Mouse (Mus musculus): ENCODE data around the gene Fabp6. TPM values are rescaled to one million over a fixed set of nuclear protein-coding genes. Genes with fewer than 3 reads are reported as not detected.

The Fabp6 gene
- polyA plus RNA-seq, 1 experiment from 2014 or later, result not detected

DNA sequence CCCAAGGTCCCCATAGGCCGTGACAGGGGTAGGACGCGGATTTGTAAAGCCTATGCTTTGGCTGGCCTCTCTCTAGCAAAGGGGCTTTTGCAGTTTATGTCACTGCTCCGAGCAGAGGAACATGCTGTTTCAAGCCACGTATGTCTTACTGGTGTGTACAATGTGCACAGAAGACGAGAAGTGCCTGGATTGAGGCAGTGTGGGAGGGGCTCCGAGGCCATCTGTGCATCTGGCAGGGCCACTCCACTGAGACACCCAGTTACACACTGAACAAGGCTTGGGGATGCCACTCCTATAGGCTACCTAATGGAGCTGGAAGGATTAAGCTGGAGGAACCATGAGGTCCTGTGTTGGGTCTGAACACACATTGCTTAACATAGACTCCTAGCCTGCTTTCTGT is 17.1 kb upstream of the Fabp6 start:
- Histone ChIP-seq H3K4me3 (no peak overlapping the region), H3K4me1 (peaks cover 20% of the 10 kb centered on the region), H3K27me3 (ENCODE audit: low read depth, poor library complexity, severe bottlenecking) (no peaks in the 10 kb centered on the region), H3K27ac (replicated peaks) (peak overlapping the region; percentile 5; the same call in 1 of the 2 replicates), H3K9me3 (replicated peaks) (no peaks in the 10 kb centered on the region), H3K36me3 (no peaks in the 10 kb centered on the region)
- DNase-seq (ENCODE audit: low spot score), result no peak
- 71% methylated on average over 7 of the region's 7 CpGs for whole genome bisulfite sequencing

DNA sequence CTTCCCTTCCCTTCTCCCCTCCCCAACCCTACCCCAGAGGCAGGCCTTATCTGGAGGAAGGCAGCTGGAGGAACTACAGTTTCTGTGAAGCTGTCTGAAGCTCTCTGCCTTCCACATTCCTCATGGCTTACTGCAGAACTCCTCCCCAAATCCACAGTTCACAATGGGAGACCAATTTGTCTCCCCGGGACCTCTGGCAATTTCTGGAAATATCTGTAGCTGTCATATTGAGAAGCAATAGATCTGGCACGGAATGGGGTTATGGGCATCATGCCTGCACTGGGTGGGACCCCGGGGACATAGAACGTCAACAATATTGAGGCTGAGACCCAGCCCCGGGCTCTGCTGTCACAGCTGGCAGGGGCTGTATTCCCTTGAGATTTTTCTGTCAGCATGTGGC is 16.6 kb upstream of the Fabp6 start:
- Histone ChIP-seq H3K4me1 (peaks cover 25% of the 10 kb centered on the region), H3K4me3 (no peak overlapping the region), H3K27me3 (ENCODE audit: low read depth, poor library complexity, severe bottlenecking) (no peaks in the 10 kb centered on the region), H3K27ac (replicated peaks) (peak overlapping the region; percentile 5), H3K9me3 (replicated peaks) (no peaks in the 10 kb centered on the region), H3K36me3 (no peaks in the 10 kb centered on the region)
- no peak for DNase-seq (ENCODE audit: low spot score)
- WGBS, result 57% methylated on average over 5 of the region's 5 CpGs

DNA sequence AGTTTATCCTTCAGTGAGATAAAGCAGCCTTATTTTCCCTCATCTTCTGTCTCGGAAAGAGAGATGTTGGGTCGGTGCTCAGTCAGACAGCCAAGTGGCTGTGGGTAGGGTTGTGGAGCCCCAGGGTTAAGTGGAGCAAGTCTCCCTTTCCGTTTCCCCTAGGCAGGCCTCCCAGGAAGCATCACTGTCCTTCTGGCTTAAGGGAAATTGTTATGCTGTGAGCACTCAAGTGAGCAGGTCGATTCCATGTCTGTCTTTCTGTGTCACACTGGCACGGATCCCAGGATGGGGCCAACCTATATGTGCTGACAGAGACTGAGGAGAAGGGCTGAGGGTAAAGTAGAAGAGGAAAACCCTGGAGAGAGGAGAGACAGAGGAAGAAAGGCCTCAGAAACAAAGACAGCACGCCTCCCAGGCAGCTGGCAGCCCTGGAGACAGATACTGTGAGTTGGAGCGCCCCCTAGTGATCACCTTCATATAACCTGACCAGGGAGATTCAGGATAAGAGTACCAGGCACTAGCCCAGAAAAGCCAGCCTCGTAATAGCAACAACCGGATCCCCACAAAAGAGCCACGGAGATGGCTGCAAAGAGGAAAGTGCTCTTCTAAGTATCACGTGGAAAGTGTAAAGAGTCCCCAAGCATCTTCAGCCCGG is 11.6 kb upstream of the Fabp6 start:
- no peaks in the 10 kb centered on the region for H3K36me3 ChIP-seq
- peak; percentile 92 for DNase-seq (ENCODE audit: low spot score)
- H3K27me3 ChIP-seq (ENCODE audit: low read depth, poor library complexity, severe bottlenecking), result no peaks in the 10 kb centered on the region
- 28% methylated on average over 12 of the region's 12 CpGs for WGBS
- peaks cover 21% of the 10 kb centered on the region for H3K4me1 ChIP-seq
- peak overlapping the region; percentile 93 for H3K27ac ChIP-seq (replicated peaks)
- no peaks in the 10 kb centered on the region for H3K9me3 ChIP-seq (replicated peaks)
- H3K4me3 ChIP-seq, result no peak overlapping the region

DNA sequence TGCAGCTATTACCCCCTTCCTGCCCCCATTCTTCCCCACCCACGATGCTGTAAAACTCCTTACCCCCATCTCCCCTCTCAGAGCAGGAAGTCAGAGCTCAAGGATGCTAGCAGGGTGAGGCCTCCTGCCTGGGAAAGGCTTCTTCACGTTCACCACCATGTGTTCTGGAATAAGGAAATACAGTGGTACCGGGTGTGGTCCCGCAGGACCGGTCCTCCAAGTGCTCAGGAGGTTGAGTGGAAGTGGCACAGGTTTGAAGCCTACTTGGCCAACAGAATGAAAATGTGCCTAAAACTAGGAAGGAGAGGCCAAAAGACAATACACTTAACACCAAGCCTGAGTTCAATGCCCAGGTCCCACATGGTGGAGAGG is 9.3 kb upstream of the Fabp6 start:
- no peaks in the 10 kb centered on the region for H3K36me3 ChIP-seq
- no peaks in the 10 kb centered on the region for H3K9me3 ChIP-seq (replicated peaks)
- no peak overlapping the region for H3K4me3 ChIP-seq
- no peak for DNase-seq (ENCODE audit: low spot score)
- H3K27me3 ChIP-seq (ENCODE audit: low read depth, poor library complexity, severe bottlenecking), result no peaks in the 10 kb centered on the region
- WGBS, result 91% methylated on average over 5 of the region's 5 CpGs
- peaks cover 11% of the 10 kb centered on the region for H3K4me1 ChIP-seq
- no peak overlapping the region for H3K27ac ChIP-seq (replicated peaks)

DNA sequence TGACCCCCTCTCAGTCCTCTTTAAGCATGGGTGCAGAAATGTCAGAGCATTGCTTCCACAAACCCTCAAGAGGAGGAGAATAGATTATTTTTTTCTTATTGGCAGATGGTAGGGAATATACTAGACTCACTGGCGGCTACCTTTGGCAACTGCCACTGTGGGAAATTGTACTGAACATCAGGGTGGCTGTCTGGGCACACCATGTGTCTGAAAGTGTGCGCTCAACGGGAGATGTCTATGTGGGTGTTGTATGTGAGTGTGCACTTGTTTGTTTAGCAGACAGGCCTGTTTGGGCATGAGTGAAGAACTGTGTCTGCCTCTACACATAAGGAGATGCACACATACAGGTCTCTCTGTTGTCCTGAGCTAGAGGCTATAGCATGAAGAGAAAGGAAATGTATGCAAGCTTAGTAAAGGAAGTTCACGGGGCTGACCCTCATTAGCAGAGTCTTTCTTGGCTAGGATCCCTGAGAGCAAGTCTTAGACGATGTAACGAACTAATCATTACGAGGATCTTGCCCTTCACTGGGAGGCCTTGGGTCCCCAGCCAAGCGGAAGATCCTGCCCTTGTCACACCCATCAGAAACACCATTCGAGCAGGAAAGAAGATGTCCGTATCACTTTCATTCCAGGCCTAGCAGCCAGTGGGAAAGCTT is 8.8 kb upstream of the Fabp6 start:
- Histone ChIP-seq H3K4me3 (no peak overlapping the region), H3K27me3 (ENCODE audit: low read depth, poor library complexity, severe bottlenecking) (no peaks in the 10 kb centered on the region), H3K27ac (replicated peaks) (no peak overlapping the region), H3K4me1 (peaks cover 11% of the 10 kb centered on the region), H3K36me3 (no peaks in the 10 kb centered on the region), H3K9me3 (replicated peaks) (no peaks in the 10 kb centered on the region)
- 86% methylated on average over 10 of the region's 10 CpGs for WGBS
- no peak for DNase-seq (ENCODE audit: low spot score)

DNA sequence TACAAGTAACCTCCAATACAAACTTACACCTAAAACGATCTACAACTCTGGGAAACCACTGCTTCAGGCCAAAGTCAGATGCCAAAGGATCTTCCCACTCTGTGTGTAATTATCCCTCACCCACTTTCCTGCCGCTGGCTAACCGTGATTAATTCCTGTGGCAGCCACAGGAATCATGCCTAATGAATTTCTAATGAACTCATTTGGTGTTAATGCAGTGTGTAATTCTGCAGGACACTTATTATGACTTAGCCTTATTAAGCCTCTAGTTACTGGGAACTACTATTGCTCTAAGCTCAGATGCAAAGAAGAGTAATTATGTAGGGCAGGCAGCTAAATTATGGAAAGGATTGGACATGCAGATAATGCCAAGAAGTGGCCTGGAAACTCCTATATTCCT is 7.1 kb upstream of the Fabp6 start:
- Histone ChIP-seq H3K4me3 (no peak overlapping the region), H3K36me3 (no peaks in the 10 kb centered on the region), H3K9me3 (replicated peaks) (no peaks in the 10 kb centered on the region), H3K4me1 (peaks cover 11% of the 10 kb centered on the region), H3K27ac (replicated peaks) (no peak overlapping the region), H3K27me3 (ENCODE audit: low read depth, poor library complexity, severe bottlenecking) (no peaks in the 10 kb centered on the region)
- WGBS, result 84% methylated on average over 3 of the region's 3 CpGs
- DNase-seq (ENCODE audit: low spot score), result no peak

DNA sequence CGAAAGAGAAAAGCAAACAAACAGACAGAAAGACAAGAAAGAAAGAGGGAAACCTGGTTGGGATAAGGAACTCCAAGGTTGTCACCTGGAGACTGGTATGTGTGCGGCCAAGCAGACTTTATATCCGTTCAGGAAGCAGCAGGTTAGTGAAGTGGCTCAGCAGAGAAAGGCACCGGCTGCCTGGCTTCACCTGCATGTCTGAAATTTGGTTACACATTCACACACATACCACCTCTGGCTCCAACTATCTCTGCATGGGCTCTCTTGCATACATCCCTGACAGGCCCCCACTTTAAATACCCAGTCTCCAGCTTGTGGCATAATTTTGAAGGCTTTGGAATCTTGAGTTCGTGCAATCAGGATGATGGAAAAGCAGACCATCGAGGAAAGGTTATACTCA is 4.5 kb upstream of the Fabp6 start:
- Histone ChIP-seq H3K27ac (replicated peaks) (no peak overlapping the region), H3K9me3 (replicated peaks) (no peaks in the 10 kb centered on the region), H3K4me3 (no peak overlapping the region), H3K27me3 (ENCODE audit: low read depth, poor library complexity, severe bottlenecking) (no peaks in the 10 kb centered on the region), H3K36me3 (no peaks in the 10 kb centered on the region), H3K4me1 (no peaks in the 10 kb centered on the region)
- 93% methylated on average over 6 of the region's 6 CpGs for WGBS
- DNase-seq (ENCODE audit: low spot score), result no peak

DNA sequence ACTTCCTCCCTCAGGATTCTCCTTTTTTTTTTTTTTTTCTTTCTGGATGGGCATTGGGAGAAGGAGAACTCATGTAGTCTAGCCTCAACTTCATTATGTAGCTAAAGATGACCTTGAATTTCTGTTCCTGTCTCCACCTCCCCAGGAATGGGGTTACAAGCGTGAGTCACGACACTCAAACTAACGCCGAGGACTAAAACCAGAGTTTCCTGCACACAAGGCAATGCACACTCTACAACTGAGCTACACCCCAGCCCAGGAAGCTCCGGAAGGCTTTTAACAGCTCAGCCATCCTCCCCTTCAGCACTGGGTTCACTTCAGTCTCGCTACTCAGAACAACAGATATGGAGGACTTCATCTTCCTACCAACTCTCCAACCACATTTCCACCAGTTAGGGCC is 3.6 kb upstream of the Fabp6 start:
- DNase-seq (ENCODE audit: low spot score), result no peak
- no peaks in the 10 kb centered on the region for H3K36me3 ChIP-seq
- no peaks in the 10 kb centered on the region for H3K27me3 ChIP-seq (ENCODE audit: low read depth, poor library complexity, severe bottlenecking)
- H3K4me1 ChIP-seq, result no peaks in the 10 kb centered on the region
- H3K27ac ChIP-seq (replicated peaks), result no peak overlapping the region
- H3K4me3 ChIP-seq, result no peak overlapping the region
- no peaks in the 10 kb centered on the region for H3K9me3 ChIP-seq (replicated peaks)
- WGBS, result 87% methylated on average over 6 of the region's 6 CpGs

DNA sequence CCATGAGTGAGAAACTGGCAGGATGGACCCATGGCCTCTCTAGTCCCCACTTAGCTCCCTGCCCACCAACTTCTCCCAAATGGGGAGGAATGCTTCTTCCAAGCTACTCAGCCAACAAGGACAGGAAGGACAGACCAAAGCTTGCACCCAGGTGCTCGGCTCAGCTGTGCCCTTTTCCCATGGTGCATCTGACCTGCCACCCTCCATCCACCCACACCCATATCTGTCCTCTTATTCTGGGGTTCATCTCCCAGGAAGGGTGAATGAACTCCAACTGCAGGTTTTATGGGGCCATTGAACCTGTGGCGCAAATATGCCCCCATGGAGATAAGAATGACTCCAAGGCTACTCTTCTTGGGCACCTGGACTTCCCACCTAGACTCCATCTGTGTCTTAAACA is 2.9 kb upstream of the Fabp6 start:
- DNase-seq (ENCODE audit: low spot score), result no peak
- Histone ChIP-seq H3K27ac (replicated peaks) (no peak overlapping the region), H3K9me3 (replicated peaks) (no peaks in the 10 kb centered on the region), H3K4me3 (no peak overlapping the region), H3K36me3 (no peaks in the 10 kb centered on the region), H3K27me3 (ENCODE audit: low read depth, poor library complexity, severe bottlenecking) (no peaks in the 10 kb centered on the region), H3K4me1 (no peaks in the 10 kb centered on the region)
- WGBS, result 87% methylated on average over 2 of the region's 2 CpGs

DNA sequence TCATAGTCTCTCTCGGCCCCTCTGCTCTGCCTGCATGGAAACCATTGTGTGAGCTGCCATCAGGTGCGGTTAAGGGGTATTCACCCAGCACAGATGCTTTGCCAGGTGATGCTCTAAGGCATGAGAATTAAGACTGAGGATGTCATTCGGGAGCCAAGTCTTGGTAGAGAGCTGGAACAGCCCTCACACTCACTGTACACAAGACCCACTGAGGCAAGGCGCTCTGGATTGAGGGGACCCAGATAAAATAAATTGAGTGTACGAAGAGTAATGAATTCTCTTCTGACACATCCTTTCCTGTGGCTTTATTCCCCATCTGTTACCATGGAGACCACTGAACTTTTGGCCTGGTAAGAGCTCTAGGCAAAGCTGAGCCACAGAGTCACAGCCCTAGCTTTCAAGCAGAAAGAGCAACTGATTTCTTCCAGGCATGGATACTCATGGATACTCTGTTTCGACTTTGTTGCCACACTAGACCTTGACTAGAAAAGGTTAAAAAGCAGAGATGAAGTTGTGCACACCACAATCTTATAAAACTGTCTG is 11.7 kb downstream of the Fabp6 start:
- 78% methylated on average over 6 of the region's 6 CpGs for WGBS

DNA sequence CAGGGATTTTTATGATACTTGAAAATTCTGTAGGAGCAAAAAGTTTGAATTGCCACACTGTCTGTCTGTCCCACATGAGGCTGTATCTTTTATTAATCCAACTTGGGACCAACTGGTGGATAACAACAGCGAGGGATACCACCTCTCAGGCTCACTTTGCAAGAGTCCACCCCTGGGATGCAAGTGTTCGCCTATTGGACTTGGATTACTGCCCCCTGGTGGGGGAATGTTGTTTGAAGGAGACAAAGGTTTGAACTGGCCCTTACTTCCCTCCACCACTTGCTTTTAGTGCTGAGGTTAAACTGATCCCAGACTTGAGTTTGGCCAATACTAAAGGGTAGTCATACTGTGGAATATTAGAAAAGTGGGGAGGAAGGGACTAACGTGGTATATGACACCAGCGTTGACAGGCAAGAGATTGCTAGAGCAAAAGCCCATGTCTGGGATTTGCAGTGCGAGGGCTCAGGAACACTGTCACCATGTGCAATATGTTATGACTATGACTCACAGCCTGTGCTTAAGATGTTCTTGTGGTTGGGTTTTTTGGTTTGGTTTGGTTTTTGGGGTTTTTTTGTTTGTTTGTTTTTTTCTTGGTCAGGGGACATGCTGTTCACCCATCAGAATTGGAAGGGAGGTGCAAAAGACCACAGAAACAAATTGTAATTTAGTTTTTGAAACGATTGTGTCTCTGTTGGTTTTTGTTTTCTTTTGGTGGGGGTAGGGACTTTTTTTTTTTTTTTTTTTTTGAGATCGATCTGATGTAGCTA is 14.8 kb downstream of the Fabp6 start, which contains the start of gene 4933415A04Rik:
Gene 4933415A04Rik (plus strand): TSS at position 717 of the 767 bp plus-strand sequence.
- H3K4me1 ChIP-seq, result peaks cover 26% of the 10 kb centered on the region
- H3K27ac ChIP-seq (replicated peaks), result peak within 1 kb of the TSS; percentile 17; the same call in 1 of the 2 replicates
- H3K36me3 ChIP-seq, result peaks cover 81% of the 10 kb centered on the region
- H3K4me3 ChIP-seq, result no peak within 1 kb of the TSS
- no peaks in the 10 kb centered on the region for H3K9me3 ChIP-seq (replicated peaks)
- peak; percentile 73 for DNase-seq (ENCODE audit: low spot score)
- H3K27me3 ChIP-seq (ENCODE audit: low read depth, poor library complexity, severe bottlenecking), result no peaks in the 10 kb centered on the region
- 74% methylated on average over 7 of the region's 7 CpGs for WGBS

More for the DNA sequence above, 11.7 kb downstream of the Fabp6 start:
- DNase-seq (ENCODE audit: low spot score), result no peak
- Histone ChIP-seq H3K4me3 (no peak overlapping the region), H3K9me3 (replicated peaks) (no peaks in the 10 kb centered on the region), H3K4me1 (peaks cover 26% of the 10 kb centered on the region), H3K27ac (replicated peaks) (no peak overlapping the region), H3K27me3 (ENCODE audit: low read depth, poor library complexity, severe bottlenecking) (no peaks in the 10 kb centered on the region), H3K36me3 (peaks cover 50% of the 10 kb centered on the region)

DNA sequence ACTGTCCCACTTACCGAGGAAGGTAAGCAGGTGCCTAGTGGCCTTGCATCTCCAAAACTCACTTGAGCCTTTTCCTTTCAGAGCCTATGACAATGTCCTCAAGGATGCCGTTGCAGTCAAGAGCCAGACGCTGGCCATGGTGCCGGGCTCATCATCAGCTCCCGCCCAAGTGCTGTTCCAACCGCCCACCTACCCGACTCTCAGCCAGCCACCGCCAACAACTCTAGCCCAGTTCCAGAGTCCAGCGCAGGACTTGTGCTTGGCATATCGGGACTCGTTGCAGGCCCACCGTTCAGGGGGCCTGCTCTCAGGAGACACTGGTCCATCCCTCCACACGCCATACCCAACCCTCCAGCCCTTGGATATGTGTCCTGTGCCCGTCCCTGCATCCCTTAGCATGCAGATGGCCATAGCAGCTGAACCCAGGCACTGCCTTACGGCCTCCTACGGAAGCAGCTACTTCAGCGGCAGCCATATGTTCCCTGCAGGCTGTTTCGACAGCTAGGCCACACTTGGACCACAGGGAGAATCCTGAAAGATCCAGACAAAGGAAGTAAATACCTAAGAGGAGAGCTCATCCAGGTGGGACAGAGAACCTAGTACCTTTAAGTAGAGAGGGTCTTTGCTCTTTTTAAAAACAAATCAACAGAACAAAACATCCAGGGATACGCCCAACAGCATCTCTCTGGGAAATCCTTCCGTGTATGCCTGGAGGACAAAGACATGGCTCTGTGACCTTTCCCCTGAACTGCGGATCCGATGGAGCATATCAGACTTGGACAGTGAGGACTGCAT is 15.9 kb downstream of the Fabp6 start:
- Histone ChIP-seq H3K36me3 (peaks cover 91% of the 10 kb centered on the region), H3K4me1 (peaks cover 25% of the 10 kb centered on the region), H3K27me3 (ENCODE audit: low read depth, poor library complexity, severe bottlenecking) (no peaks in the 10 kb centered on the region), H3K4me3 (no peak overlapping the region), H3K9me3 (replicated peaks) (no peaks in the 10 kb centered on the region), H3K27ac (replicated peaks) (peak overlapping the region; percentile 7)
- whole genome bisulfite sequencing, result 88% methylated on average over 22 of the region's 22 CpGs
- DNase-seq (ENCODE audit: low spot score), result no peak

All from midbrain, embryonic 10.5 days (tissue).